Comparison of ENCODE assay signal across 8 mouse cellular contexts in the genomic region with DNA sequence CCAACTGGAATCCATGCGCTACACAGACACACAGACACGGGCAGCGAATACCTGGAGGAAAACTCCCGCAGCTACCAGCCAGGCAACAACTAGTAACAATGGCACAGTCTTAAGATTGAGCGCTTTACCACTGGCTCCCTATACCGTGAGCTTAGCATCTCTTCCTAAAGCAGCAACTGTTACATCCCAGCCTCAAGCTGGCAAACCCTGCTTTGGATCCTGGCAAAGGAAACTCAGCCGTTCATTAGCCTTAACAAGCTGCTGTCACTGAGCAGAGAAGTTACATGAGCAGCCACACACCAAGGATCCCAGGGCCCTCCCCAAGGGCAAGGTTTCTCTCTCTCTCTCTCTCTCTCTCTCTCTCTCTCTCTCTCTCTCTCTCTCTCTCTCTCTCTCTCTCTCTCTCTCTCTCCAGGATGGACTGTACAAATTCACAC. TPM values are rescaled to one million over a fixed set of nuclear protein-coding genes. Genes with fewer than 3 reads are reported as not detected.
DNase-seq lines count a peak whose midpoint lies in the region; ATAC-seq lines count a peak whose summit lies in the region.

No protein-coding gene starts in this region.

- H3K27ac ChIP-seq in embryonic facial prominence, embryonic 14.5 days (replicated peaks; ENCODE audit: low read depth, low read length): peak overlapping the region; percentile 100
- H3K27ac ChIP-seq in heart, embryonic 15.5 days: peak overlapping the region; percentile 98
- peak overlapping the region; percentile 100 for H3K27ac ChIP-seq in lung, embryonic 15.5 days

- no peaks in the 10 kb centered on the region for H3K27me3 ChIP-seq in embryonic facial prominence, embryonic 14.5 days (replicated peaks; ENCODE audit: control insufficient read depth, insufficient read depth, low read length)
- H3K27me3 ChIP-seq in heart, embryonic 15.5 days: no peaks in the 10 kb centered on the region
- H3K27me3 ChIP-seq in lung, embryonic 15.5 days: no peaks in the 10 kb centered on the region

- peak; percentile 32 for DNase-seq in thymus, postnatal 4 days
- no peak for DNase-seq in thymus, postnatal 10 days (ENCODE audit: low spot score in 2 of 2)
- DNase-seq in embryonic facial prominence, embryonic 14.5 days (ENCODE audit: low spot score): peak; percentile 67
- peak; percentile 45 to 51 for DNase-seq in kidney, postnatal 25 days
- DNase-seq in right cerebral cortex, postnatal 10 days (ENCODE audit: low spot score in 2 of 2): peak; percentile 60 to 74

- H3K9me3 ChIP-seq in embryonic facial prominence, embryonic 14.5 days (ENCODE audit: control insufficient read depth, low read length): no peaks in the 10 kb centered on the region
- H3K9me3 ChIP-seq in heart, embryonic 15.5 days (replicated peaks): no peaks in the 10 kb centered on the region
- H3K9me3 ChIP-seq in lung, embryonic 15.5 days: no peaks in the 10 kb centered on the region

- no peak for ATAC-seq in embryonic facial prominence, embryonic 14.5 days (ENCODE audit: low read depth)
- no peak for ATAC-seq in heart, embryonic 15.5 days (replicated peaks; ENCODE audit: insufficient number of reproducible peaks, insufficient read depth, low FRiP score, low read depth)
- no peak for ATAC-seq in lung, embryonic 15.5 days (ENCODE audit: borderline replicate concordance, extremely low read depth, low FRiP score, low TSS enrichment)
- ATAC-seq in activated CD4-positive, CD25-positive, alpha-beta regulatory T cell, adult 4 months: no peak

- H3K4me3 ChIP-seq in embryonic facial prominence, embryonic 14.5 days (ENCODE audit: low read depth, low read length): peak overlapping the region; percentile 62
- H3K4me3 ChIP-seq in heart, embryonic 15.5 days: peak overlapping the region; percentile 90
- peak overlapping the region; percentile 85 for H3K4me3 ChIP-seq in lung, embryonic 15.5 days

- peaks cover 21% of the 10 kb centered on the region for H3K4me1 ChIP-seq in embryonic facial prominence, embryonic 14.5 days (ENCODE audit: control insufficient read depth, insufficient read depth, low read length)
- peaks cover 33% of the 10 kb centered on the region for H3K4me1 ChIP-seq in heart, embryonic 15.5 days (replicated peaks)
- H3K4me1 ChIP-seq in lung, embryonic 15.5 days: peaks cover 36% of the 10 kb centered on the region

- 6% methylated on average over 7 of the region's 7 CpGs for WGBS in embryonic facial prominence, embryonic 14.5 days
- 16% methylated on average over 7 of the region's 7 CpGs for WGBS in heart, embryonic 15.5 days
- WGBS in lung, embryonic 15.5 days: 12% methylated on average over 7 of the region's 7 CpGs

- peak overlapping the region; percentile 87 for H3K4me2 ChIP-seq in embryonic facial prominence, embryonic 14.5 days (ENCODE audit: low read depth, low read length)
- peak overlapping the region; percentile 58 for H3K4me2 ChIP-seq in heart, embryonic 15.5 days
- H3K4me2 ChIP-seq in lung, embryonic 15.5 days: peak overlapping the region; percentile 68

- no peaks in the 10 kb centered on the region for H3K36me3 ChIP-seq in embryonic facial prominence, embryonic 14.5 days (ENCODE audit: control insufficient read depth, insufficient read depth, low read length)
- no peaks in the 10 kb centered on the region for H3K36me3 ChIP-seq in heart, embryonic 15.5 days
- no peaks in the 10 kb centered on the region for H3K36me3 ChIP-seq in lung, embryonic 15.5 days

- peak overlapping the region; percentile 96 for H3K9ac ChIP-seq in embryonic facial prominence, embryonic 14.5 days (ENCODE audit: low read depth, low read length)
- H3K9ac ChIP-seq in heart, embryonic 15.5 days: peak overlapping the region; percentile 74
- H3K9ac ChIP-seq in lung, embryonic 15.5 days: peak overlapping the region; percentile 17; the same call in 1 of the 2 replicates

RNA-seq across cellular contexts. Expression of a gene that starts 2.7 kb away (rescaled TPM):
- 26.1 and 27.7 TPM in 2 replicates for polyA plus RNA-seq in embryonic facial prominence, embryonic 14.5 days (2014; fragmentation: Nextera tagmentation; extraction: Ambion mirVana)
- 18.9 and 19.5 TPM in 2 replicates for polyA plus RNA-seq in heart, embryonic 15.5 days (2015; fragmentation: Nextera tagmentation; extraction: Ambion mirVana)
- polyA plus RNA-seq in lung, embryonic 15.5 days (2015; fragmentation: Nextera tagmentation; extraction: Ambion mirVana): 23.8 and 23.9 TPM in 2 replicates
- 10 to 100 TPM; 18.6 to 19.1 TPM for polyA plus RNA-seq in activated CD4-positive, CD25-positive, alpha-beta regulatory T cell, adult 4 months (2017; shearing (Covaris generic))

Comparison
In these comparisons a context has a peak if more than half of its experiments do, and no peak if none do; other contexts are left out.
1. DNase-seq: peak in thymus, postnatal 4 days (single experiment), embryonic facial prominence, embryonic 14.5 days (single experiment), kidney, postnatal 25 days (2 of 2) and right cerebral cortex, postnatal 10 days (2 of 2); none in thymus, postnatal 10 days (0 of 2).
2. H3K9ac ChIP-seq: peak in every context shown above with its lines; median percentile 96 in embryonic facial prominence, embryonic 14.5 days; 74 in heart, embryonic 15.5 days; 17 in lung, embryonic 15.5 days.
3. Peak in every context shown above with its lines, with median percentiles within 50 percentile points of each other: H3K27ac ChIP-seq, H3K4me2 ChIP-seq and H3K4me3 ChIP-seq.